Mouse (Mus musculus): ENCODE data around the gene Paxip1. TPM values are rescaled to one million over a fixed set of nuclear protein-coding genes. Genes with fewer than 3 reads are reported as not detected.
A peak's percentile ranks its signal among the peaks of the same experiment; 100 is the strongest.

Gene Paxip1
- polyA plus RNA-seq (2016; fragmentation: Nextera tagmentation; extraction: Ambion mirVana) = 31.6 and 33.4 TPM in 2 replicates

- ATAC-seq = peak; percentile 94
- H3K9ac ChIP-seq = peak within 1 kb of the TSS; percentile 96
- under 1% methylated on average over 73 of the region's 73 CpGs for WGBS (ENCODE audit: insufficient replicate concordance)
Observed at GRCm38 (mm10) chr5:27791303-27792172, at the start of gene Paxip1. Paxip1 (minus strand) TSS chr5:27791691.

GRCm38 (mm10) chr5:27838061-27838460 lies 46.6 kb upstream of the Paxip1 start:
- ATAC-seq = no peak
- peaks cover 27% of the 10 kb centered on the region for H3K27me3 ChIP-seq (replicated peaks)
- no peaks in the 10 kb centered on the region for H3K9me3 ChIP-seq (replicated peaks)
- H3K4me1 ChIP-seq = no peaks in the 10 kb centered on the region
- H3K4me3 ChIP-seq = no peak overlapping the region
- 32% methylated on average over 4 of the region's 4 CpGs for WGBS (ENCODE audit: insufficient replicate concordance)
- no peak overlapping the region for H3K4me2 ChIP-seq
- no peak overlapping the region for H3K9ac ChIP-seq
- no peak overlapping the region for H3K27ac ChIP-seq
- H3K36me3 ChIP-seq = no peaks in the 10 kb centered on the region

More at GRCm38 (mm10) chr5:27791303-27792172, at the start of gene Paxip1:
- peaks cover 32% of the 10 kb centered on the region for H3K36me3 ChIP-seq
- H3K4me2 ChIP-seq = peak within 1 kb of the TSS; percentile 74
- H3K9me3 ChIP-seq (replicated peaks) = no peaks in the 10 kb centered on the region
- peak within 1 kb of the TSS; percentile 86 for H3K27ac ChIP-seq
- peaks cover 33% of the 10 kb centered on the region for H3K4me1 ChIP-seq
- H3K27me3 ChIP-seq (replicated peaks) = no peaks in the 10 kb centered on the region
- peak within 1 kb of the TSS; percentile 86 for H3K4me3 ChIP-seq

GRCm38 (mm10) chr5:27835096-27835495 lies 43.6 kb upstream of the Paxip1 start:
- no peak overlapping the region for H3K9ac ChIP-seq
- no peak for ATAC-seq
- no peaks in the 10 kb centered on the region for H3K9me3 ChIP-seq (replicated peaks)
- no peak overlapping the region for H3K4me3 ChIP-seq
- no peak overlapping the region for H3K4me2 ChIP-seq
- H3K27ac ChIP-seq = no peak overlapping the region
- H3K4me1 ChIP-seq = no peaks in the 10 kb centered on the region
- H3K36me3 ChIP-seq = no peaks in the 10 kb centered on the region
- no peaks in the 10 kb centered on the region for H3K27me3 ChIP-seq (replicated peaks)
- WGBS (ENCODE audit: insufficient replicate concordance) = 76% methylated on average over 2 of the region's 2 CpGs

GRCm38 (mm10) chr5:27827971-27828370 lies 36.5 kb upstream of the Paxip1 start:
- Histone ChIP-seq H3K4me1 (no peaks in the 10 kb centered on the region), H3K4me2 (no peak overlapping the region), H3K27ac (no peak overlapping the region), H3K9ac (no peak overlapping the region), H3K4me3 (no peak overlapping the region), H3K27me3 (replicated peaks) (no peaks in the 10 kb centered on the region), H3K36me3 (no peaks in the 10 kb centered on the region), H3K9me3 (replicated peaks) (no peaks in the 10 kb centered on the region)
- 59% methylated on average over 7 of the region's 7 CpGs for WGBS (ENCODE audit: insufficient replicate concordance)
- no peak for ATAC-seq

- WGBS (ENCODE audit: insufficient replicate concordance) = 72% methylated on average over 6 of the region's 6 CpGs
- no peak for ATAC-seq
- no peaks in the 10 kb centered on the region for H3K27me3 ChIP-seq (replicated peaks)
- H3K36me3 ChIP-seq = no peaks in the 10 kb centered on the region
- H3K9me3 ChIP-seq (replicated peaks) = no peaks in the 10 kb centered on the region
- no peak overlapping the region for H3K9ac ChIP-seq
- no peak overlapping the region for H3K4me3 ChIP-seq
- no peak overlapping the region for H3K27ac ChIP-seq
- no peak overlapping the region for H3K4me2 ChIP-seq
- H3K4me1 ChIP-seq = no peaks in the 10 kb centered on the region
Observed at GRCm38 (mm10) chr5:27821161-27821560, 29.7 kb upstream of the Paxip1 start.

GRCm38 (mm10) chr5:27818840-27819672 lies 27.6 kb upstream of the Paxip1 start:
- Histone ChIP-seq H3K4me2 (no peak overlapping the region), H3K9me3 (replicated peaks) (no peaks in the 10 kb centered on the region), H3K9ac (no peak overlapping the region), H3K36me3 (no peaks in the 10 kb centered on the region), H3K27ac (no peak overlapping the region), H3K4me1 (no peaks in the 10 kb centered on the region), H3K4me3 (no peak overlapping the region), H3K27me3 (replicated peaks) (no peaks in the 10 kb centered on the region)
- 43% methylated on average over 3 of the region's 3 CpGs for WGBS (ENCODE audit: insufficient replicate concordance)
- ATAC-seq = no peak

GRCm38 (mm10) chr5:27814282-27814681 lies 22.8 kb upstream of the Paxip1 start:
- no peaks in the 10 kb centered on the region for H3K36me3 ChIP-seq
- H3K4me3 ChIP-seq = no peak overlapping the region
- no peaks in the 10 kb centered on the region for H3K9me3 ChIP-seq (replicated peaks)
- H3K27ac ChIP-seq = no peak overlapping the region
- H3K9ac ChIP-seq = no peak overlapping the region
- 71% methylated on average over 2 of the region's 2 CpGs for WGBS (ENCODE audit: insufficient replicate concordance)
- no peaks in the 10 kb centered on the region for H3K27me3 ChIP-seq (replicated peaks)
- no peaks in the 10 kb centered on the region for H3K4me1 ChIP-seq
- H3K4me2 ChIP-seq = no peak overlapping the region
- no peak for ATAC-seq

GRCm38 (mm10) chr5:27793923-27794322 lies 2.4 kb upstream of the Paxip1 start:
- H3K36me3 ChIP-seq = peaks cover 8% of the 10 kb centered on the region
- H3K4me2 ChIP-seq = no peak overlapping the region
- WGBS (ENCODE audit: insufficient replicate concordance) = 3% methylated on average over 1 of the region's 1 CpGs
- H3K4me1 ChIP-seq = peaks cover 31% of the 10 kb centered on the region
- no peak for ATAC-seq
- no peak overlapping the region for H3K9ac ChIP-seq
- H3K27me3 ChIP-seq (replicated peaks) = no peaks in the 10 kb centered on the region
- H3K4me3 ChIP-seq = no peak overlapping the region
- no peak overlapping the region for H3K27ac ChIP-seq
- no peaks in the 10 kb centered on the region for H3K9me3 ChIP-seq (replicated peaks)

- Histone ChIP-seq H3K36me3 (peaks cover 21% of the 10 kb centered on the region), H3K4me2 (peak overlapping the region; percentile 74), H3K4me3 (peak overlapping the region; percentile 86), H3K27ac (peak overlapping the region; percentile 86), H3K9ac (peak overlapping the region; percentile 96), H3K27me3 (replicated peaks) (no peaks in the 10 kb centered on the region), H3K4me1 (peaks cover 33% of the 10 kb centered on the region), H3K9me3 (replicated peaks) (no peaks in the 10 kb centered on the region)
- ATAC-seq = no peak
- 41% methylated on average over 9 of the region's 9 CpGs for WGBS (ENCODE audit: insufficient replicate concordance)
Observed at GRCm38 (mm10) chr5:27792531-27793205, 1.2 kb upstream of the Paxip1 start.

- no peaks in the 10 kb centered on the region for H3K9me3 ChIP-seq (replicated peaks)
- H3K9ac ChIP-seq = peak overlapping the region; percentile 96
Observed at GRCm38 (mm10) chr5:27792173-27792470, 631 bp upstream of the Paxip1 start.

GRCm38 (mm10) chr5:27790910-27791288 lies 592 bp downstream of the Paxip1 start:
- Histone ChIP-seq H3K27me3 (replicated peaks) (no peaks in the 10 kb centered on the region), H3K4me1 (peaks cover 33% of the 10 kb centered on the region), H3K9me3 (replicated peaks) (no peaks in the 10 kb centered on the region), H3K36me3 (peaks cover 39% of the 10 kb centered on the region), H3K27ac (peak overlapping the region; percentile 86), H3K9ac (peak overlapping the region; percentile 96), H3K4me2 (peak overlapping the region; percentile 74), H3K4me3 (peak overlapping the region; percentile 86)
- ATAC-seq = peak; percentile 49
- WGBS (ENCODE audit: insufficient replicate concordance) = 5% methylated on average over 47 of the region's 47 CpGs

More at GRCm38 (mm10) chr5:27792173-27792470, 631 bp upstream of the Paxip1 start:
- H3K4me1 ChIP-seq = peaks cover 33% of the 10 kb centered on the region
- WGBS (ENCODE audit: insufficient replicate concordance) = 11% methylated on average over 8 of the region's 8 CpGs
- no peaks in the 10 kb centered on the region for H3K27me3 ChIP-seq (replicated peaks)
- H3K4me2 ChIP-seq = peak overlapping the region; percentile 74
- H3K27ac ChIP-seq = peak overlapping the region; percentile 86
- peaks cover 26% of the 10 kb centered on the region for H3K36me3 ChIP-seq
- peak overlapping the region; percentile 86 for H3K4me3 ChIP-seq
- no peak for ATAC-seq
